Mouse (Mus musculus) urinary bladder, postnatal 0 days (tissue): ENCODE data around the gene Olfr1124. TPM values are rescaled to one million over a fixed set of nuclear protein-coding genes. Genes with fewer than 3 reads are reported as not detected.

Experiments used
- polyA plus RNA-seq: library from polyadenylated mRNA; unstranded; fragments of >200 nt; fragmentation: Nextera tagmentation; extraction: Ambion mirVana; gene quantifications from 2 replicates; pipeline ENCODE4 v1.2.1, GENCODE M21; 2015

Olfr1124 gene
- 0.05 TPM in 1 of 2 replicates, not detected in the other for polyA plus RNA-seq

GRCm38 (mm10) chr2:87429975-87430374 lies at the start of gene Olfr1124:
TSS of gene Olfr1124 (plus strand) at chr2:87430275.

GRCm38 (mm10) chr2:87385549-87385948 lies 44.5 kb upstream of the Olfr1124 start, which contains the start of gene Olfr1122:
TSS of gene Olfr1122 (plus strand) at chr2:87385849.

GRCm38 (mm10) chr2:87416335-87416734 lies 13.7 kb upstream of the Olfr1124 start, which contains the start of gene Olfr1123:
TSS of gene Olfr1123 (plus strand) at chr2:87416635.

GRCm38 (mm10) chr2:87453662-87454061 lies 23.6 kb downstream of the Olfr1124 start, which contains the start of gene Olfr1126:
TSS of gene Olfr1126 (plus strand) at chr2:87453962.

Other genes with a start within 250 kb of the Olfr1124 start
- gene Olfr1112, start 242.5 kb upstream of the Olfr1124 start, polyA plus RNA-seq, result not detected in 2 replicates
- not detected in 2 replicates for gene Olfr1113, start 221.3 kb upstream of the Olfr1124 start, polyA plus RNA-seq
- not detected in 2 replicates for gene Olfr1115, start 182.3 kb upstream of the Olfr1124 start, polyA plus RNA-seq
- gene Olfr1116, start 162.7 kb upstream of the Olfr1124 start, polyA plus RNA-seq, result not detected in 2 replicates
- not detected in 2 replicates for gene Olfr1118, start 122.7 kb upstream of the Olfr1124 start, polyA plus RNA-seq
- gene Olfr1120, start 75.5 kb upstream of the Olfr1124 start, polyA plus RNA-seq, result not detected in 2 replicates
- not detected in 2 replicates for gene Olfr1121, start 60.4 kb upstream of the Olfr1124 start, polyA plus RNA-seq
- not detected in 2 replicates for gene Olfr1122, start 44.4 kb upstream of the Olfr1124 start, polyA plus RNA-seq
- not detected in 2 replicates for gene Olfr1123, start 13.6 kb upstream of the Olfr1124 start, polyA plus RNA-seq
- not detected in 2 replicates for gene Olfr1126, start 23.7 kb downstream of the Olfr1124 start, polyA plus RNA-seq
- not detected in 2 replicates for gene Pramel7, start 66.8 kb downstream of the Olfr1124 start, polyA plus RNA-seq
- gene Pramel6, start 76.3 kb downstream of the Olfr1124 start, polyA plus RNA-seq, result not detected in 2 replicates
- not detected in 2 replicates for gene Olfr153, start 101.5 kb downstream of the Olfr1124 start, polyA plus RNA-seq
- not detected in 2 replicates for gene Olfr1128, start 115.3 kb downstream of the Olfr1124 start, polyA plus RNA-seq
- gene Olfr1129, start 143.6 kb downstream of the Olfr1124 start, polyA plus RNA-seq, result not detected in 2 replicates
- not detected in 2 replicates for gene Olfr1130, start 175.9 kb downstream of the Olfr1124 start, polyA plus RNA-seq
- gene Olfr1131, start 196.8 kb downstream of the Olfr1124 start, polyA plus RNA-seq, result not detected in 2 replicates
- gene Olfr1132, start 207.3 kb downstream of the Olfr1124 start, polyA plus RNA-seq, result not detected in 2 replicates
- not detected in 2 replicates for gene Olfr1133, start 217.1 kb downstream of the Olfr1124 start, polyA plus RNA-seq
- not detected in 2 replicates for gene Olfr1134, start 228.2 kb downstream of the Olfr1124 start, polyA plus RNA-seq
- gene Olfr1135, start 243.4 kb downstream of the Olfr1124 start, polyA plus RNA-seq, result not detected in 2 replicates